Mouse (Mus musculus) cerebellum, postnatal 36 days (tissue): Measurements from ENCODE around the gene Haus5.

Experiments
- DNase-seq, 2 experiments: peaks; one replicate each; pipeline ENCODE4 v3.0.0; 2021 to 2022; ENCODE audit warnings: mixed read lengths in 2 of 2

Haus5 gene

DNA sequence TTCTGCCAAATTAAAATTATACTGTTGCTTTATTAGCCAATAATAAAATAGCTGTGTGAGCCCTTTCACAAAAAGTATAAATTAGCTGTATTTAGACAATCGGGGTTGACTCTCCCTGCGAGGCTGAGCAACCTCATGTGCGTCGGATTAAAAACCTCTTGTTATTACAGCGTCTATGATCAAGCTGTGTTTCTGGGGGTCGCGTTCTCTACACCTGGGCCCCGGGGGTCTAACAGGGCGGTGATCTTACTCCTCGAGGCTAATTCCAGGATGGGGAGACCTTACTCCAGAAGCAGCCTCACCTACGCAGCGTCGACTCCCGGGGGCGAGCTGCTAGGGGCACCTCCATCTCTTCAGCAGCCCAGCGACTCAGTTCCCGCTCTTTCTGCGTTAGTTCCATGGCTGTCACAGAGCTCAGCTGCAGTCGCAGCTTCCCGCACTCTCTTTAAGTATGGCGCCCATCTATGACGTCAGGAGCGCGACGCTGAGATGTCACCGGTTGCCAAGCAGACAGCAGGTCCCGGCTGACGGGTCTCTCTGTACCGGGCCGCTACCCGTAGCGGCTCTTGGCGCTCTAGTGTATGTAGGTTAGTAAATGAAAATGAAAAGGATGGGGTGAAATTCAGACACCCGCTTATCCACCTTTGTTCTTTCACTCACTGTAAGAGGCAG, at the start of gene Haus5:
Haus5 (minus strand) TSS at position 466 of the 672 bp plus-strand sequence.
- DNase-seq = peak; percentile 92 to 94

DNA sequence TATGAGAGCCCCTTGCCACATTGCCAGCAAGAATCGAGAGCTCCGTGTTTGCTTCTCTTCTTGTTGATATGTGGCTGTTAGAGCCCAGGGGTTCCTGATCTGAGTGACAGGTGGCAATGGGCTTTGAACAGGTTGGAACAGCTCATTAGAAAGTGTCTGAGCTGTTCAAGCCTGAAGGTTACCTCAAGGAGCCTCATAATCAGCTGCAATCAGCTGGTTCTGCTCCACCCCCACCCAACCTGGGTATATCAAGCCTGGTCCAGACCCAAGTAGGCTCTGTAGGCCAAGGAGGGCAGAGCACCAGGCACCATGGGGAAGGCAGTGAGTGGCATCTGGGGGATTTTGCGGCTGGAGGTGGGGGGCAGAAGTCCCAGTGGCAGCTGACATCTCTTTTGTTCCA, 47.1 kb upstream of the Haus5 start, which contains the start of gene Atp4a:
Atp4a (plus strand) TSS at position 268 of the 400 bp plus-strand sequence.
- no peak for DNase-seq

DNA sequence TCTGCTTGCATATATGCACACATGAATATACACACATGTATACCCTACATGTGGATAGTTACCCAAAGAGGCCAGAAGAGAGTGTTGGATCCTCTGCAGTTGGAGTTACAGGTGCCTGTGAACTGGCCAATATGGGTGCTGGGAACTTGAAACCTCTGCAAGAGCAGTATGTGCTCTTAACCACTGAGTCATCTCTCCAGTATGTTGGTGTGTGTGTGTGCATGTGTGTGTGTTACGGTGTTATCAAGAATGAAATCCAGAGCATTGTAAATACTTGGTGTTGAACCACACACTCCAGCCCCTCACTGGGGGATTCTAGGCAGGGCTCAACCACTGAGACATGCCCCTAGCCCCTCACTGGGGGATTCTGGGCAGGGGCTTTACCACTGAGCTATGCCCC, 42.6 kb upstream of the Haus5 start:
- no peak for DNase-seq

DNA sequence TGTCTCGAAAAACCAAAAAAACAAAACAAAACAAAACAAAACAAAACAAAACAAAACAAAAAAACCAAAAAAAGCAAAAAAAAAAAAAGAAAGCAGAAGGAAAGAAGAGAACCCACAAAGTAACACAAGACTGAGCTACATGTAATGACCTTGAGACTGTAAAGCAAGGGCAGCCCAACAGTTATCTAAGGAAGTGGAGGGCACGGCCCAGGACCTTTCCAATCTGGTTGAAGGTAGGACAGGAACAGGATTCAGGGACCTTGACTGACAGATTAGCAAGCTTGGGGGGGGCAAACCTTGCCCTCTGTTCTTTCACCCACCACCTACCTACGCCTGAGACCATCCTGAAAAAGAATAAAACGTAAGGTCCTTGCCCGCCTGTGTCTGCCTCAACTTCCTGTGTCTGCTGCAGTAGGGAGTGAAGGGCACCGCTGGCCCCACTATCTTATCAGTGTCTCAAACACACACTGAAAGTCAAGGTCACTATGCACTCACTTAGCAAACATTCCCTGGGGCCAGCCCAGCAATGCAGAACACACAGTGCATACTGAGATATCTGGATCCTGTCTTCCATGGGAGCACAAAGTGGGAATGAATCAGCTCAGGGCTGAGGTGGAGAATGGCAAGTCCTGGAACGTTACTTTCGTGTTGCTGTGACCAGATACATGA, 41.6 kb upstream of the Haus5 start:
- DNase-seq = no peak

DNA sequence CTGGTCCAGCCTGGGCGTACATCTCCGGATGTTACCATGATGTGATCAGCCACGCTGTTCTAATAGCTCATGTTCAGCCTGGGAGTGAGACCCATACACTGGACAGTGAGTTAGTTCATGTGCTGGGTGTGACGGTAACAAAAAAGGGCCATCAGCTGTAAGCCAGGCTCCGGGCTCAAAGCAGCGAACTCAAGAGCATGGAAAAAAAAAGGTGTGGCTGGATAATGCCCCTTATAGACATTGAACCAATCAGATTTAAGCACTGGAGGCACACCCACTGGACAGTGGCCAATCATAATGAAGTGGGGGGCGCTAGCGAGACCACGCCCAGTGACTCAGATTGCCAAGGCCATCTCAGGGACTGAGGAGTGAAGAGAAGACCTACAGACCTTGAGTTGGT, 33.8 kb upstream of the Haus5 start, which contains the start of gene 2200002J24Rik:
2200002J24Rik (plus strand) TSS at position 338 of the 400 bp plus-strand sequence.
- no peak for DNase-seq

DNA sequence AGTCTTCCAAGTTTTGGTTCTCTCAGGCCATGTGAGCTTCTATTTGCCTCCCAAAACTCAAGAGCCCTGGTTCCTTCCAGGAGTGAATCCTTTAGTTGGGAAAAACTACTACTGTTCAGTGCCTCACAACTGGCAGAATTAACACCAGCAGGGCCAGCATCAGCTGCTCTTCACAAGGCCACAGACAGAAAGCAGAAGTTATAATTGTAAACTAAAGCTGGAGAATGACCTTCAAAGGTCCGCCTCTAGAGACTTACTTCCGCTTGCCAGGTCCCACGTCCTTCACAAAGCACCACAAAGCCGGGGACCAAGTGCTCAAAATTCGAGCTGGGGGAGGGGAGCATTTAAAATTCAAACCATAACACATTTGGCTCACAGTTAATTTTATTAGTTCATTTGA, 33.3 kb upstream of the Haus5 start:
- no peak for DNase-seq

DNA sequence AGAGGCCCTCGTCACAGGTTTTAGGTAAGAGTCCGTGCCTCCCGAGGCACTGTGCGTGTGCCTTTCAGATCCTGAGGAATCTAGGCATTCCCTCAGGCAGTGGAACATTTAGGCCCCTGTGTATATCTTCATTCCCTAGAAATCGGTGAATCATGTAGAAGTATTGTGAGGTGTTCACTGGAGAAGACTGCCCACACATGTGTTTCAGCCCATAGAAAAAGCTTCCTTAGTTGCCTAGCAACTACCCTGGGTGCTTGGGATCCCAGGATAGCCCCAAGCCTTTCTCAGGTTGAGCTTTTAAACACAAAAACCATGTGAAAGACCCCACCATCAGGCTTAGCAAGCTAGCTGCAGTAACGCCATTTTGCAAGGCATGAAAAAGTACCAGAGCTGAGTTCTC, 23.5 kb upstream of the Haus5 start:
- no peak for DNase-seq

DNA sequence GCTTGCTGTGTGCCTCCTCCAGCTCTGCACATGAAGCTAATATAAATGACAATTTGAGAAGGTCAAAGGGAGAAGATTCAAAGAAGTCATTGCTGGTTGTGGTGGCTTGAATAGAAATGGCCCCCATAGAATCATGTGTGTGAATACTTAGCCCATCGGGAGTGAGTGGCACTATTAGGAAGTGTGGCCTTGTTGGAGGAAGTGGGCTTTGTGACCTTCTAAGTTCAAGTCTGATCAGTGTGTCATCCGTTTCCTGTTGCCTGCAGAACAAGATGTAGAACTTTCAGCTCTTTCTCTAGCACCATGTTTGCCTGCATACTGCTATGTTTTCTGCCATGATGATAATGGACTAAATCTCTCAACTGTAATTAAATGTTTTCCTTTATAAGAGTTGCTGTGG, 18.6 kb upstream of the Haus5 start:
- DNase-seq = no peak

DNA sequence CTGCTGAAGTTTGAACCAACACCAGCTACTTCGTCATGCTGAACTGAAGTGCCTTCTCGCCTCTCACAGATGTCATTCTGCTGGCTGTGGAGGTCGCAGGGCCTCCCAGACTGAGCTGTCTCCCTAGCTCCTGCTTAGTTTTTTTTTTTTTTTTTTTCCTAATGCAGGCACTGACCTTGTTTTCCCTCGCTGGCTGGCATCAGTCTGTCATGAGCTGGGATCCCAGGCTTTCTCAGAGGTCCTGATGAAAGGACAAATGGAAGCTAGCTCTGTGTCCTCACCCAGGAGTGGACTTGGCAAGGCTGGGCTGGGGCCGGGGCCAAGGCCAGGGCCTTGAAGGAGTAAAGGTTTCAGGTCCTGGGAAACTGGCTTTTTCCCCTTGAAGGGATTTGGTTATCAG, 17.1 kb upstream of the Haus5 start:
- DNase-seq = no peak

DNA sequence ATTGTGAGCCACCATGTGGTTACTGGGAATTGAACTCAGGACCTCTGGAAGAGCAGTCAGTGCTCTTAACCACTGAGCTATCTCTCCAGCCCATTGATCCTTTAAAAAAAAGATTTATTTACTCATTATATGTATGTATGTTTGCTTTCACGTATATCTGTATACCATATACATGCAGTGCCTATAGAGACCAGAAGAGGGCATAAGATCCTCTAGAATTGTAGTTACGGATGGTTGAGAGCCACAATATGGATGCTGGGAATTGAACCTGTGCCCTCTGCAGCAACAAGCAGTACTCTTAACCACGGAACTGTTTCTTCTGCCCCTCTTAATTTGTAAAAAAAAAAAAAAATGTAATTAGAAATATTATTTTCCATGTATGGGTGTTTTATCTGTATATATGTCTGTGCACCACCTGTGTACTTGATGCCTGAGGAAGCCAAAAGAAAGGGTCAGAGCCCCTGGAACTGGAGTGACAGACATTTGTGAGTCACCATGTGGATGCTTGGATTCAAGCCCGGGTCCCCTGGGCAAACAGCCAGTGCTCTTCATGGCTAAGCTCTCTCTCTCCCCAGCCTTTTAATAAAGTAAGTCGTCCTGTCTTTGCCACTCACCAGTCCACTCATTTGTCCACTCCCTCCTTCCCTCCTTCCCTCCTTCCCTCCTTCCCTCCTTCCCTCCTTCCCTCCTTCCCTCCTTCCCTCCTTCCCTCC, 13.6 kb upstream of the Haus5 start:
- DNase-seq = peak; percentile 43 to 62

DNA sequence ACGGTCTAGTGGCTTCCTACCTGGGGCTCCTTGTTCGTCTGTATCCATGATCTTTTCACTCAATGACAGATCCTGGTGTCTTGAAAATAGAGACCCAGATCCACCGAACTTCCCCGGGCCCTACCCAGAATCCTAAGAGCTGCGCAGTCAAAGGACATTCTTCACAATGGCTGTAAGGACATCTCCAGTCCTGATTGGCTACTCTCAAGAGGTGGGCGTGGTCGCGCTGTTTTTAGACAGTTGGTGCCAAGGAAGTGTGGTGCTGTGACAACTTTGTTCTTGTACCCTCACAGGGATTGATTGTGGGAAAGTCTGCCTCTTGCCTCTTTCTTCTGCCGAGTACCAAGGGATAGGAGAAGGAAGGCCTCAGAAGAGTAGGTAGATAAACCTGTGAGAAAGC, 6.7 kb upstream of the Haus5 start, which contains the start of gene Pmis2:
Pmis2 (minus strand) TSS at position 126 of the 400 bp plus-strand sequence.
- no peak for DNase-seq

DNA sequence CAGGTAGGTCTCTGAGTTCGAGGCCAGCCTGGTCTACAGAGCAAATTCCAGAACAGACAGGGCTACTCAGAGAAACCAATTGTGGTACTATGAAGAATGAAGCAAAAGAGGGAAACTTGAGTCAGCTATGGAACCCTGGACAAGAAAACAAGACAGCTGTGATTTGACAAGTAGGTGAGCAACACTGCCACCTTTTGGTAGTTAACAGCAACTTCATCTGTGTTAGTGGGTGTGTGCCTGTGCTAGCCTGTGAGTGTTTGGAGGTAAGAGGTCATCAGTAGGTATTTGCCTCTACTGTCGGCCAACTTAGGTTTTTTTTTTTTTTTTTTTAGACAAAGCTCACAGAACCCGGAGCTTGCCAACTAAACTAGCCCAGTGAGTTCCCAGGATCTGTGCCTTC, 4.4 kb upstream of the Haus5 start:
- no peak for DNase-seq

DNA sequence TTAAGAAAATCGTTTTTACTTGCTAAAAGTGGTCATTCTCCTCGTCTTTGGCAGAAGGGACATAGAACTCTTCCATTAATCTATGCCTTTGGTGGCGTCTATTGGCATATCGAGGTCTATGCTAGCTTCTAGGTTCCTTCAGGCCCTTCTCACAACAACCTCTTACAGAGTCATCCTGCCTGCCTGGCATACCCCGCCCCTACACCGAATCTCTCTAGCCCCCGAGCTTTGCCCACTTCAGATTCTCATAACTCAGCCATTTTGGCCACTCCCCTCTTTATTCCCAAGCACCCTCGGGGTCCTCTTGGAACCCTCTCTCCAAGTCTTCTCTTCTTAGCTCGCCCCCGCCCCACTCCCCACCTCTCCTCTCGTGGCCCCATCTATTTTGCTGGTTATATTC, 527 bp upstream of the Haus5 start:
- DNase-seq = peak in 1 of 2 experiments; percentile 20

DNA sequence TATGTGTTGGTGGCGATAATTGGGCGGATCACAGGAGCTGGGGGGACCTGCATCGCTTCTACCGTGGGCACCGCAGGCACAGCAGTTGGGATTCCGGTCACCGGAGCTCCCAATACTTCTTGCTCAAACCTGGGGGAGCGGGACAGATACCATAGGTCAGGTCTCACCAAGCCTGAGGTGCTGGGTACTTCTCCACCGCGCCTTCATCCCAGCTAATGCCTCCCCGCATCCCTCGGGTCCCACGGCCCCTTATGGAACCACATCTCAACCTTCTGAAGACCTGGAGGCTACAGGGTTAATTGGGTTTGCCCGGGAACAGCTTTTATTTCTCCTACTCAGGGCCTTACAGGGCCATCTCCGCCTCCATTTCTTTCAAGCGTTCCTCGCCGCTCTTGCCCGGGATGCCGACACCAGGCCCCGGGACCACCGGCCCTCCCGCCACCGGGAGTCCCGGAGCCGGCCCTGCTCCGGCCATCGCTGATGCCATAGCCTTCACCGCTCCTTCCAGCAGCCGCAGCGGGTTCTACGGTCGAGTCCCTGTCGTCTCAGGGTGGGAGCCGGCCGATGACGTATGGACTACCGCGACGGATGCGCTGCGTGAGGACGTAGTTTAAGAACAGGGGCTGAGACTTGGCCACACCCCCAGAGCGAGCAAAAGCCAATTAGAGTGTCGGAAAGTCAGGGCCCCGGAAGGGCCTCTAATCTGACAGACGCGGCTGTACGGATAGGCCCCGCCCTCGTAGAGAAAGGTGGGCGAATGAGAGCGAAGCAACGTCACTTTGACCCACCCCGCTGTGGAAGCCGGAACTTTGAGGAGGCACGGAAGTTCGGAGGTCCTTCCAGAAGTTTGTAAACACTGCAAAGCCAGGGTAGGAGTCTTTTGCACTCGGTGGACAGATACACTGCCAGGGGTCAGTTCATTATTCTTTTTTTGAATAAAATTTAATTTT, 14.9 kb downstream of the Haus5 start, which contains the start of gene Rbm42:
Rbm42 (minus strand) TSS at position 727 of the 950 bp plus-strand sequence.
- peak; percentile 98 for DNase-seq

DNA sequence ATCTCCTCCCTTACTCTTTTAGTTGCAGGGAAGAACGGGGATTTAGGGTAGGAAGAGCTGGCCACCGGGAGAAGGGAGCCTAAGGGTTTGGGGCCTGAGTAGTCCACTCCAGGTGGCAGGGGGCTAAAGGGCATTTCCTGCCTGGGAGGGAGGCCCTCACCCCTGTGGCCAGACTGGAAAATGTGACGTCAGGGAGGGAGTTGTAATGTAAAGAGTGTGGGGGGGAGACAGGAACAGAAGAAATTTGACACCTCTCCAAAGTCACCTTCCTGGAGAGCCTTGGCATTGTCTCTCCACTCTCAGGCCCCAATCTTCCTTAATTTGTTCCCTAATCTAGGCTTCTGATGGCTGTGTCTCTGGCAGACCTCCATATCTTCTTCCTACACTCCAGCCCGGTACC, 25.7 kb downstream of the Haus5 start:
- no peak for DNase-seq

DNA sequence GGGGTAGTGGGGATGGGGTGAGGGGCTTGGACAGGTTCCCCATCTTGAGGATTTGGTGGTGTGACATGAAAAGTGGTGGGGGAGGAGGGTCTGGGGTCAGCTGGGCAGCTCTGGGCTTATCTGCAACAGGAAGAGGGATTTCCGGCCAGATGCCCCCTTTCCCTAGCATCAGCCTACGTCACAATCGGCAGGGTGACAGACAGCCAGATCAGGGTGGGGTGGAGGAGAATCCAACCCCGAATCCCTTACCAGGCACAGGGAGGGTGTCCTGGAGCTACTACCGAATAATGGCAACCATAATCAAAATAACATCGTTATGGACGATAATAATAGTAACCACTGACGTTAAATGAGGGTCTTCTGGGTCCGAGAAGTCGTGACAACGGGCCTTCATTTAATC, 28.4 kb downstream of the Haus5 start:
- DNase-seq = no peak

DNA sequence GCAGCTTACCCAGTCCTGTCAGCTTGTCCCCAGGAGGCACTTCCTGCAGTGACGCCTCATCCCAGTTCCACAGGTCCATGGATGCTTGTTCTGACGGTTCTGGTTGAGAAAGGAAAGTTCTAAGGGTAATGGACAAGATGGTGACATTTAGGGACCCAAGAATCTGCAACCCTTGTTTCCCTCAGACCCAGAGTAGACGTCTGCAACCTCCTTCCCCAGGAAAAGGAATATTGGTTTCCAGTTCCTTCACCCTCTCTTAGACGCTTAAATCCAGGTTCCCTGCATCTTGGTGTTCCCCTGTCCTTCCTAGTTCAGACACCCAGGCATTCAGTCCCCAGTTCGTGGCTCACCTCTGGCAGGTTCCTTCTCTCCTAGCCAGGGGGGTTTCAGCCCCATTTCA, 29.0 kb downstream of the Haus5 start, which contains the start of gene Etv2:
Etv2 (minus strand) TSS at position 101 of the 400 bp plus-strand sequence.
- no peak for DNase-seq

DNA sequence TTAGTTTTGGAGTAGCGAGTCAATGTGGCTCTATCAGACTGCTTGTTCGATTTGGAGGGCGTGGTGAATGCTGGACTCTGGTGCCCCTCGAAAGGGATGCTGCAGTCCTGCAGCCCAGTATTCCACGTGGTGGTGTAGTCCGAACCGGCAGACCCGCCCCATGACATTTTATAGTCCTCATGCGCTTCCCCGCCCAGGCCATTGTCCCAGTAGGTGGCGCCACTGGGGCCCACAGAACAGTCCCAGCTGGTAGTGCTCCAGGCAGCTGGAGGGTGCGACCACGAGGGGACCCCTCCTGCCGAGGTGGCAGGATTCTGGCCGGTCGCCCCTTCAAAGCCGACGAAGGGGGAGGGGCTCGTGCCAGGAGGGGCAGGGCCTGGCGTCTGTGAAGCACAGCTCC, 30.2 kb downstream of the Haus5 start:
- peak; percentile 13 to 26 for DNase-seq

DNA sequence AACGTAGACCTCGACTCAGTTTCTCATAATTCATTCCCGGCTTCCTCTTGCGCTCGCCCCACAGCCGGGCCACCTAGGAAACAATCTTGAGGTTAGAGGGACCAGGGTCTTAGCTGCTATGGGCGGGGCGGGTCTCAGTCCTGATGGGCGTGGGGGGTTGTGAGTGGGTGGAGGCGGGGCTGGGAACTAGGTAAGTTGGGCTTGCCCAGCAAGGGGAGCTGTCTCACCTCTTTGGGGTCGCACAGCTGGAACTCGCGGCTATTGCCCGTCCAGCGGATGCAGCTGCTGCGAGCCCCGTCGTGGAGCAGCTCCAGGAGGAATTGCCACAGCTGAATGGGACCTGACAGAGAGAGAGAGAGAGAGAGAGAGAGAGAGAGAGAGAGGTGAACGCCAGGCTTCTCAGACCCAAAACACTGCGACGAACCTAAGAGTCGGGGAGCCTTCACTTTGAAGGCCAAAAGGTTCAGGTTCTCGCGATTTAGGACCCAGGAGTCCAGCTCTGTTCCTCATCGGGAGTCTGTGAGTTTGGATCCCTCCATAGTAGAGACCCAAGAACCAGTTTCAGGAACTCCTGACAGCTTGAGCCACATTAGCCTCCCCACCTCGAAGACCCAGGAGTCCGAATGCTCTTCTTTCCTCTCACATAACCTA, 30.9 kb downstream of the Haus5 start:
- DNase-seq = no peak

DNA sequence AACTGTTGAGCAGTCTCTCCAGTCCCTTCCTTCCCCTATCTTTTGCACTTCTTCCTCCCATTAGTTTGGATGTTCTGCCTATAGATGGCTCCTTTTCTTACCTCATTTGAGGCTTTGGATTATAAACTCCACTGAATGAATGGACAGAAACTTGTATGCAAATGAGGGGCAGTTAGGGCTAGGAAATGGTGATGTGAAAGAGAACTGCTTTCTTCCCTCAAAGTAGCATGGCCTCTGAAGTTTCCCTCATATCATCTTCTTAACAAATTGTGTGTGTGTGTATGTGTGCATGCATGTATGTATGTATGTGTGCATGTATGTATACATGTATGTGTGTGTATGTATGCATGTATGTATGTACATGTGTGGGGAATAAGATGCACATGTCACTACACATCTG, 35.8 kb downstream of the Haus5 start:
- no peak for DNase-seq

DNA sequence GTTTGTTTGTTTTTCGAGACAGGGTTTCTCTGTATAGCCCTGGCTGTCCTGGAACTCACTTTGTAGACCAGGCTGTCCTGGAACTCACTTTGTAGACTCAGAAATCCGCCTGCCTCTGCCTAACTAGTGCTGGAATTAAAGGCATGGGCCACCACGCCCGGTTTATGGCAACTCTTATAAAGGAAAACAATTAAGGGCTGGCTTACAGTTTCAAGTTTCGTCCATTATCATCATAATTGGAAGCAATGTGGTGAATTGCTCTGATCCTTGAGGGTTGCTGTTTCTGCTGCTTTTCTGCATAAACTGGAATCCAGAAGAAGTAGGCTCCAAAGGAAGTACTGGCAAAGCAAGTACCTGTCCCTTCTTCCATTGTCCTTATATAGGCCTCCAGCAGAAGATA, 38.1 kb downstream of the Haus5 start:
- DNase-seq = no peak
